Mouse (Mus musculus) retina, embryonic 14.5 days (tissue): ENCODE results near the gene Patl1.
"Not testable (repeated sequence)": the region's sequence is repeated elsewhere in the genome, so short reads cannot be mapped to it uniquely, and the experiment has no call there.

Experiments used
- DNase-seq: peaks from one replicate; pipeline ENCODE4 v3.0.0-alpha.2; 2015; ENCODE audit warnings: low spot score

The Patl1 gene

GRCm38 (mm10) chr19:11966201-11966636 lies 54.0 kb downstream of the Patl1 start:
- DNase-seq, result peak; percentile 39

DNA sequence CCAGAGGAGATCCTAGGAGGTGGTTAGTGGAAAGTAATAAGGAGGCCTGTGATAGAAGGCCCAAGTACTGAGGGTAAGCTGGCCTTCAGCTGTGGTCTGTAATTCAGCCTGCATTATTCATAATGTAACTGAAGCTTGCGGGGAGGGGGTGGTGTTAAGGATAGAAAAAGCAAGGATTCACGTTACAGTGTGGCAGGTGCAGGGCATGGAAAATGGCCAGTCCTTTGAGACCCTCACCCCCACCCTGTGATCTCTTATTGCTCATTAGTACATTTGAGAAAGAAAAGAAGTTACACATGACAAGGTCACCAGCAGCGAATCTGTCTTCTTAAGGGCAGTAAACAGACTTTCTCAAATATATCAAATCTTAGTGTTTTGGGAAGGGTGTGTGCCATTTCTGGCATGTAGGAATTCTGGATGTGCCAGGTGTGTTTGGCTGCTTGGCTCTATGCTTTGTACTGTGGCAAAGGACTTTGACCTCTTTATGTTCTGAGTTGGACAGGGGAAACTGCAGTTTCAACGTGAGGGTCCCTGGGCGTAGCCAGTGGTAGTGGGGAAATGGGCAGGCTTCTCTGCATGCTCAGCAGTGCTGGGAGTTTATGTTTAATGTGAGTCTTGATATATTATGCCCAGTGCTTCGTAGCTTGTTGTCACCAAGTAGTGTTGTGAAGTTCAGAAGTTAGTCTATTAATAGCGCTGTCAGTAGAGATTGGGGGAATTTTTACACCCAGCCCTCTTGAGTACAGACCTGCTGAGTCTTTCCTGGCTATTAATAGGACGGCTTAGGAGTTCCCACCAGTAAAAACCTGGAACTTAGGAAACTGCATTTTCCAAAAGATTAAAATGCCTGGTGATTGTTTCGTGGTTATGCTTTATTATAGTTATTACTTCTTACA lies 57.2 kb downstream of the Patl1 start:
- DNase-seq, result no peak

GRCm38 (mm10) chr19:11973511-11974222 lies 61.5 kb downstream of the Patl1 start:
- no peak for DNase-seq

GRCm38 (mm10) chr19:11974223-11974540 lies 62.0 kb downstream of the Patl1 start:
- DNase-seq, result no peak

DNA sequence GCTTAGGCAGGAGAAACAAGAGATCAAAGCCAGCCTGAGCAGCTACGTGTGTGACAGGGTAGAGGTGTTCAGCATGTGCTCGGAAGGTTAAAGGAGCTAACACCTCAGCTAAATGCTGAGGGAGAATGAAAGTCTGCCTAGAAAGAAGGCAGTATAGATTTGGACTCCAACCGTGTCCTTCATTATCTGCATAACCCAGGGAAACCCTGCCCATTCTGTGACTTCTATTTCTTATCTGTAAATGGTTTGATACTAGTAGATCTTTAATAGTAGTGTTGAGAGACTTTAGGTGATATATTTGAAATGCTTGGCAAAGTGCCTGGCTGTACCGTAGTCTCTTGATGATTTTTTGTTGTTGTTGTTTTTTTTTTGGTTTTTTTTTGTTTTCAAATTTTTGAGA lies 63.5 kb downstream of the Patl1 start:
- no peak for DNase-seq

GRCm38 (mm10) chr19:11977363-11977762 lies 65.2 kb downstream of the Patl1 start:
- no peak for DNase-seq

GRCm38 (mm10) chr19:11980471-11980870 lies 68.3 kb downstream of the Patl1 start:
- no peak for DNase-seq

DNA sequence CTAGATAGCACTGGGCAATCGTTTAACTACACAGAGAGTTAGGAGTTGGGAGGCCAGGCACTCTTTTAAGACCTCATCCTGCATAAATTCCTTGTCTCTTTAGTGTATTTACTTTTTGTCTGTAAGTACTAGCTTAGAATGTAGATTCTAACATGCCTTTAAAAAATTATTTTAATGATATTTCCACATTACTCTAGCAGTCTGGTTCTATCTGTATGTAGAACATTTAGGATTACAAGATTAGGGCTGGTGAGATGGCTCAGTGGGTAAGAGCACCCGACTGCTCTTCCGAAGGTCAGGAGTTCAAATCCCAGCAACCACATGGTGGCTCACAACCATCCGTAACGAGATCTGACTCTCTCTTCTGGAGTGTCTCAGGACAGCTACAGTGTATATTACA lies 72.4 kb downstream of the Patl1 start:
- not testable (repeated sequence) for DNase-seq

DNA sequence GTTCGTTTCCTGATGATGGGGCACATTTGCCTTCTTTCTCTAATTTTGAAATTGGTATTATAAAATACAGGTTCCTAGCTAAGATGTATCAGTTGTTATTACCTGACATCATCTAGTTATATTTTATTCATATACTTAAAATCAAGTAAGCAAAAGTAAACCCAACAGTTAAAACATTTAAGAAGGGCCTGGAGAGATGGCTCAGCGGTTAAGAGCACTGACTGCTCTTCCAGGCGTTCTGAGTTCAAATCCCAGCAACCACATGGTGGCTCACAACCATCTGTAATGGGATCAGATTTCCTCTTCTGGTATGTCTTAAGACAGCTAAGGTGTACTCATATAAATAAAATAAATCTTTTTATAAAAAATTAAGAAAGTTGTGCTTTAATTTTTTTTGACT lies 75.6 kb downstream of the Patl1 start:
- no peak for DNase-seq

- DNase-seq, result no peak
These were observed 77.1 kb downstream of the Patl1 start for GRCm38 (mm10) chr19:11989334-11989733.

DNA sequence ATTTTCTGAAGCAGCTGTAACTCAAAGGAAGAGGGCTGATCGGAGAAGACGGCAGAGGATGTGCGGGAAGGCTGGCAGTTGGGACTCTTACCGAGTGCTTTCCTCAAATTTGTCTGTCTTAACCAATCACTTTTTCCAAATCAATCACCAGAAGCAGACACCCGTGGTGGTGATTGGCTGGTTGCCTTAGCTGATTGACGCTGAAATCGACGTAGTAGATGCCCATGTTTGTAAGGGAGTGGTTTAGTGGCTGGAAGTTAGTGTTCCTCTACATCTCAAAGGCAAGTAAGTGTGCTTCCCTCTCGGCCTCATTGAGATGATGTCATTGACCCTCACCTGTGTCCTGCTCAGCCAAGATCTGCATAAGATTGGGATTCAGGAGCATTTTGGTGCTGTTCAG lies 79.8 kb downstream of the Patl1 start:
- no peak for DNase-seq

DNA sequence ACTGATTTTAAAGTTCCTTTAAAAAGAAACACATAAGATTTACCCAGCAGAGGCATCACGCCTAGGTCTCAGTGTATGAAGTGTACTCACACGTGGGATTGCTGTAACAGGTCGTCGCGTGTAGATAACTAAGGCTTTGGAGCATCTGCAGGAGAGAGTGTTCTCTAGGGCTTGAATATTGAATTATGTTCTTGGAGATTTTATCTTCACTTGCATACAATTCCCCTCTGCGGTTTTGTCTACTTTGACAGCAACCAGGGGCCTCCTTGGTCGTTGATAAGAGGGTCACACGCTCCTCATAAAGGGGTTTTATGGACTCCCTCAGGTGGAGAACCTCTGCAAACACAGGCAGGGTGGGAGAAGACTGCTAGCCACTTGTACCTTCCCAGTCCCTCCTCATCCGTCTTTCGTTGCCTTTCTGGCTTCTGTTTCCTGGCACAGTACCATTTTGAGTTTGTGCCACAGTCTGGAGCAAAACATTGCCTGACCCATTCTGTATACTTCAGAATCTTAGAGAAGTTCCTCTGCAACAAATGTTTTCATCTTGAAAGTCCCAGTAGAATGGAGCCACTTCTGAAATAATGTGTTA lies 80.3 kb downstream of the Patl1 start:
- no peak for DNase-seq
